Mouse (Mus musculus) megakaryocyte progenitor cell, adult 5-6 weeks (primary cell): ENCODE results near the gene Sdcbp2. TPM values are rescaled to one million over a fixed set of nuclear protein-coding genes. Genes with fewer than 3 reads are reported as not detected.
"Not testable (repeated sequence)": the region's sequence is repeated elsewhere in the genome, so short reads cannot be mapped to it uniquely, and the experiment has no call there.

ENCODE experiments used
- ATAC-seq: replicated peaks from 2 replicates; pipeline ENCODE4 v1.8.0; 2016; ENCODE audit warnings: mild to moderate bottlenecking, moderate TSS enrichment, inconsistent platforms; ENCODE audit not compliant: poor library complexity
- total RNA-seq, 2 experiments: library from RNA; stranded (forward) in 1 of 2; stranded (reverse) in 1 of 2; fragments of 157-497, 149-512 nt in 1 of 2; fragments of 200-1000 nt in 1 of 2; gene quantifications; 2 replicates each; pipeline versions ENCODE4 v1.2.3 to v1.2.4; 2015 to 2017

Sdcbp2 gene
- total RNA-seq, 2 experiments from 2014 or later = 0.10 TPM; not detected in 1

DNA sequence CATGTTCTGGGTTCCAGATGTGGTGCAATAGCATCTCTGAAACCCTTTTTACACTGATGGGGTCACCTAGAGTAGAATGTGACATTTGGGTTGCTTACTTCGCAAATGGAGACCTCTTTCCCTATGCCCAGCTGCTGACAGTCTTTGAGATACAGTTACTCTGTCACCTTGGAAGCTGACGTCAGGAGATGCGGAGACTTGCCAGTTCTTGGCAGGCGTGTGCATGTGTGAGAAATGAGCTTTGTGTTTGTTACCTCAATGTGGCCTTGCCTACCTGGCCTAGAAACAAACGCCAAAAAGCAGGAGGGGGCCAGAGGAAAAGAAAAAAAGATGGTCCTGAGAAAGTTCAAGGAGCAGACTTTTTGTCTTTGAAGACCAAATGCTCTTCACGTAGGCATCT is 5.6 kb upstream of the Sdcbp2 start:
- no peak for ATAC-seq

DNA sequence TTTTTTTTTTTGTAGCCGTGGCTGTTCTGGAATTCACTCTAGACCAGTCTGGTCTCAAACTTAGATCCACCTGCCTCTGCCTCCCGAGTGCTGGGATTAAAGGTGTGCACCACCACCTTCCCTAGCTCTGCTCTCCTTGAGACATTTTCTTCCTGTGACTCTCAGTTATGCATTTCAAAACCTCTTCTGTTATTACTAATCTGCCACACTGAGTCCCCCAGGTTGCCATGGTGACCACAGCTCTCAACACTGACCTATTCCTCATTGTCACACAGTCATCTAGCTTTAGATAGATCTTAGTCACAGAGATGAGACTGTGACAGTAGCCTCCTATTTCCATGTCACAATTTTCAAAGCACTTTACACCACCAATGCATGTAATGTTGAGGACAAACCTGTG is 3.0 kb upstream of the Sdcbp2 start:
- 0 out of 2 replicates have a peak, but pooled peaks have one; percentile 22 for ATAC-seq

DNA sequence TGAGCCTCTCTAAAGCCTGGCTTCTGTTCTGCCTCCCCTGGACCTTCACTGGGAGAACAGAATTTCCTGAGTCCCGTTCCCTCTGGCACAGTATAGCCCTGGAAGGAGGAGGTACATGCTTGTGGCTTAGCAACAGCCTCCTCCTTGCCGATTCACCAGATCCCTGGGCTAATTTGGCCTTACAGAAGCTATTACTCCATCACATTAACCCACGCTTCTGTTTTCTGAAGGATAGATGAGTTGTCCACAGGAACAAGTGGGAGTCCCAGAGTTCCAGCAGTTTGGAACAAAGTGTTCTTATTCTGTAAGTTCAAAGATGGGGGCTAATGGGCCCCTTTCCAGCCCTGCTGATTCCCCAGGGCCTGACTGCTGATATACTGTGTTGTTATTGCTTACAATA is 1.2 kb downstream of the Sdcbp2 start:
- no peak for ATAC-seq

DNA sequence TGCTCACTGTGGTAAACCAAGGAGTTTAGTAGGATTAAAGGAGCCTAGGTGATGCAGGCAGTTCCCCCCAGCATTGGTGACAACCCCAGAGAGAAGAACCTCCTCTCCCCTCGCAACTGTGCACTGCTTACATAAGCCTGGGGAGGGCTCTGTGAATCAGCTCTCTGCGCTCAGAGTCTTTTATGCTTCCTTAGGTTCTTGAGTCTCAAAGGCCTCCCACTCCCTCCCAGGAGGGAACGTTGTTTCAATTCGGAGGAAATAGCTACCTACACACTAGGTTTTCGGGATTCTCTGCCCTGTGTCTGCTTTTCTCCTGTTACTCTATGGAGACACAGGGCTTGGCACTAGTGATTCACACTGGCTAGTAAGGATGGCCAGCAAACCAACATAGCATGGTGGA is 2.2 kb downstream of the Sdcbp2 start:
- no peak for ATAC-seq

DNA sequence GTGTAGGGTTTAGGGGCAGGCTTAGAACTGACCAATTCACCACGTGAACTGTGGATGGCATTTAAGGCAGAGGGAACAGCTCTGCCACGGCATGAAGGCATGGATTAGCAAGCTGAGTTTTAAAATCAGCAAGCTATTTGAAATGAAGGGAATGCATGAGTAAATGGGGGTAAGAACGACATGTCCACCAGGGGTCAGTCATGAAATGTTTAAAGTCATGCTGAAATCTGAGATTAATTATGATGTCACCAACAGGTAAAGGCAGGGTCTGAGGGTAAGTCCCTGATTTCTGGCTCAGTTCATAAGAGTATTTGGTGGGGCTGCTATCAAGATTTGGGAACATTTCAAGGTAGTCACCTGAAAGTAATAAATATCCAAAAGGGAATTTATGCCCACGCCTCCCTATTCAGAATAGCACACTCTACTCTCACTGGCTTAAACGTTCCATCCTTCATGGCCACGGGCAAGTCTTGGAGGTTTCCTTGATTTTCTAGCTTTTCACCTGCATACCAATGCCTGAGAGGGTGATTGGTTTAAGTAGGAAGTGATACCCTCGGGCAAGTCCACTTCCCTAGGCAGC is 2.8 kb downstream of the Sdcbp2 start:
- ATAC-seq = peak; percentile 54

DNA sequence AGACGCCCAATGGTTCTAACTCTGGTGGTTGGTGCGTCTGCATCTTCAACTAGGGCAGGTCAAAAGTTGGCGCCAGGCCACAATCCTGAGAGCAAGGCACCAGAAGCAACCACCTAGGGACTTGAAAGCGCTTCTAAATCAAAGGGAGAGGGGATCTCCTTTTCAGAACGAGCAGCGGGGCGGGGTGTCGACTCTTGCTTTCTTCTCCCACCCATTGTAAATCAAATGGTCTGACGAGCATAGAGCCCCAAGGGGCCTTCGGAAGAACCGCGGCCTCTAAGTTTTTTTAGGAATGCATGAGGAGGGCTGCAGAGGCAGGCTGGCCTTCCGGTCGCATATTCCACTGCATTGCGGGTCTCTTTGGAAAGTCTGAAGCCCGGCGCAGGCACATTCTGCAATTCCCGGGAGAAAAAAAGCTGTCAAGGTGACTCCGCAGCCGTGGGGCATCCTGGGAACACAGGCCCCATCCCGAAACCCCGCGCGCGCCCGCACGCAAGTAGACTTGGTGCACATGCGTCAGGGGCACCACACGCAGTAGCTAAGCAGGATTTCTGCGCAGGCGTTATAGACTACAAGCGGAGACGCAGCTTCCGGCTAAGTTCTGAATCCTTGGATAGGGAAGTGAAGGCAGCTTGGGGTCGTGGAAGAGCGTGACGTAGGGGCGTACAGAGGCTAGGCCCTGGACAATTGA is 3.4 kb downstream of the Sdcbp2 start:
- peak; percentile 88 for ATAC-seq

DNA sequence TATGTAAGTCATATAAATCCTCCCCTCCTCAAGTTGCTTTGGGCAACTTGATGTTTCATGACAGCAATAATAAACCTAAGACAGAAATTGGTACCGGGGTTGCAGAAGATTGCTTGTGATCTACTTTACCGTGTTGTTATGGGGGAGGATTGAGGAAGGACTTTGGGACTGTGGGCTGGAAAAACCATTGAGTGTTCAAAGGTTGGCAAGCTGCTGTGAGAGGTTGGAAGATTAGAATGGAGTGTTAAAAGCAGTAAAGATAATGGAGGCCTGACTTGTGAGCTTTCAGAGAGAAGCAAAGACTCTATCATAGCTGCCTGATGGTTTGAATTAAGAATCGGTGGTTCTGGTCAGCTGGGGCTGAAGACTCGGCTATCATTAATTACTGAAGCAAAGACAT is 6.8 kb downstream of the Sdcbp2 start:
- no peak for ATAC-seq

DNA sequence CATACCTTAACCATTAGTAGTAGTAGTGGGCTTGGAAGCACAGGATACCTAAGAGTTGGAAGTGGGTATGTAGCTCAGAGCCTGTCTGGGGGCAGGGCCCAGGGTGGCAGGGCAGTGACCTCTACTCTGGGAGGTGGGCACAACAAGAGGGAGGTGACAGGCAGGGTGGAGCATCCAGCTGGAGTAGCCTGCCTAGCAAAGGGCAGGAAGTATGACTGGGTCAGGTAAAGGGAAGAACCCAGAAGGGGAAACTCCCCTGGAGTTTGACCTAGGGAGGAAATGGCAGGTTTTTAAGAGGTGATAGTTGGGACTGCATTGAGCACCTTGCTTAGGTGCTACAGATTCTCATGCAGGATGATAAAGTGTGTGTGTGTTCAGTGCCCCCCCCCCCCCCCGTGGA is 8.5 kb downstream of the Sdcbp2 start:
- no peak for ATAC-seq

DNA sequence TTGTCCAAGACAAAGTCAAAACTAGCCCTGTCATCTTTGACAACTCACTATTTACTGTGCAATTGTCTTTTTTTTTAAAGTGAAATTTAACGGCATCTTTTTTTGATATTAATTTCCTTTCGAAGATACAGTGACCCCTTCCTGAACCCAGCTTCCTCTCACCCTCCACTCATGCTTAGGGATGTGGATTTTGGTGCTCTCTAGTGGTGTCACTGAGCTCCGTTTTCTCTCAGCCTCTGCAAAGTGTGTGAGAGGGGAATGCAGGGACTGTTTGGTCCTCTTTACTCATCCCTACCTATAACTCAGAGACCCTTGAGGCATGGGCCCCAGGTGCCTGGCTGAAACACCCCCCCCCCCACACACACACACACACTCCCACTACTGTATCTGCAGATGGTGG is 13.5 kb downstream of the Sdcbp2 start:
- ATAC-seq = no peak

DNA sequence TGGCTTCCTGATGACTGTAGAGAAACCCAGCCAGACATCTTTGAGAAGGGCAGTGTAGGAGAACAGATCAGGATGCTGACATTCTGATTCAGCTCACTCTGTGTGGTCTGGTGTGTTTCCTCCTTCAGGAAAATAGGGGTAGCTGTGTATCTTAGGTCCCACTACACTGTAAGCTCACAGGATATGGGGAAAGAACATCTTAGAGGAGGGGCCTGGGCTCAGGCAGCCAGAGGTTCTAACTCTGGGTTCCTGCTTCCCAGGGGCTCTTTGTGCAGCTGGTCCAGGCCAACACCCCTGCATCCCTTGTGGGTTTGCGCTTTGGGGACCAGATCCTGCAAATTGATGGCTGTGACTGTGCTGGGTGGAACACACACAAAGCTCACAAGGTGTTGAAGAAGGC is 14.4 kb downstream of the Sdcbp2 start:
- peak; percentile 56 for ATAC-seq

DNA sequence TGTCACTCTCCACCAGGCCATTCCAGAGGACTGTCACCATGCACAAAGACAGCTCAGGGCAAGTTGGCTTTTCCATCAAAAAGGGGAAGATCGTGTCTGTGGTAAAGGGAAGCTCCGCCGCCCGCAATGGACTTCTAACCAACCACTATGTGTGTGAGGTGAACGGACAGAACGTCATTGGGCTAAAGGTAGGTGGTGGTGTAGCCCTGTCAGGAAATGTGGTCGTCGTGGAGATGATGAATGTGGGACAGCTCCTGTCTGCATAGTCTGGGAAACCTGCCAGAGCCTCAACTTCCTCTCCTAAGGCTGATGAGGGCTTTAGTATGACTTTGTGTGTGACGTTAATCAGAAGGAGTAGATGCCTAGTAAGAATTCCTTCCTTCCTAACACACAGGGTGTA is 14.9 kb downstream of the Sdcbp2 start:
- ATAC-seq = peak; percentile 83

DNA sequence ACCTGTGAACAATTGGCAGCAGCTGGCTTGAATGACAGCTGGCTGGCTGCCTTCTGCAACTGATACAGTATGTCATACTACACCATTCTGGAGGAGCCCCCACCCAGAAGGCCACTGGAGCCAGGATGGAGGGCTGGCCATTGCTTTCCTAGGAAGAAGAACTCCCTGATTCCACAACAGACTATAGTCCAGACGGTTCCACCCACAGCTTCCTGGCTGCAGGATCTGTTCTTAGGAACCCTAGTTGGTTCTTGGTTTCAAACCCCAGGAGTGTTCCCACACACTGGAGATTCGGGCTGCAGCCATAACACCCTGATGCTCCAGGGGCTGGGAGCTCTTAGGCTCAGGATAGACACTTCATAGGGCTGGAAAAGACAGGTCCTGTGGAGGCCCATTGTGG is 25.6 kb downstream of the Sdcbp2 start:
- ATAC-seq = no peak

DNA sequence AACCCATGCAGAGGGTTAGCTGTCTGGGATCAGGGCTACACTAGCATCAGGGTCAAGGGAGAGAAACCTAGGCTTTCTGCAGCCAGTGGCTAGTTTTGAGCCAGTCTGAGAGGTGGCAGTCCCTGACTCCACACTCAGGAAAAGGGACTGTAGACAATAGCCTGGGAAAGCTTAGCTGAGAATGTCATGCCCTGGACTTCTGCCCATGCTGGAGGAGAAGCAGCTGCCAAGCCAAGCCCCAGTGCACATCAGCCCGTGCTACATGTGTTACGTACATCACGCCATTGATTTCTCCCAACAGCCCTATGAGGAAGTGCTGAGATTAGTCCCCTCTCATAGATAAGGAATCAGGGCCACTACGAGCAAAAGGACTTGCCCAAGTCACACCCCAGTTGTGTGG is 29.7 kb downstream of the Sdcbp2 start:
- no peak for ATAC-seq

DNA sequence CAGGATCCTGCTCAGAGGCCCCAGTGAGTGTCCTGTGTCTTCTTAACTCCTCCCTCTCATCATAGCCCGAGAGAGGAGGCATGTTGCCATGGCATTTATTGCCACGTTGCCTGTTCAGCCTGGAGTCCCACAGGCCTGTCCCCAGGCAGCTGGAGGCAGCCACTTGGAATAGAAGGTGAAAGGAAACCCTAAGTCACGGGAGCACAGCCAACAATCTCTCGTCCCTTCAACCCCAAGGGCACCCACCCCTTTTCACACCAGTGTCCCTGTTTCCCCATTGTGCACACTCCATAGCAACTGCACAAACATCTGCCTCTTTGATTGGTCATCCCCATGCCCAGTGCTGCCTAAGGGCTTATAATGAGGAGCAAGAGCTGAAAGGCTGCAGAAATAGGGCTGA is 31.2 kb downstream of the Sdcbp2 start:
- no peak for ATAC-seq

DNA sequence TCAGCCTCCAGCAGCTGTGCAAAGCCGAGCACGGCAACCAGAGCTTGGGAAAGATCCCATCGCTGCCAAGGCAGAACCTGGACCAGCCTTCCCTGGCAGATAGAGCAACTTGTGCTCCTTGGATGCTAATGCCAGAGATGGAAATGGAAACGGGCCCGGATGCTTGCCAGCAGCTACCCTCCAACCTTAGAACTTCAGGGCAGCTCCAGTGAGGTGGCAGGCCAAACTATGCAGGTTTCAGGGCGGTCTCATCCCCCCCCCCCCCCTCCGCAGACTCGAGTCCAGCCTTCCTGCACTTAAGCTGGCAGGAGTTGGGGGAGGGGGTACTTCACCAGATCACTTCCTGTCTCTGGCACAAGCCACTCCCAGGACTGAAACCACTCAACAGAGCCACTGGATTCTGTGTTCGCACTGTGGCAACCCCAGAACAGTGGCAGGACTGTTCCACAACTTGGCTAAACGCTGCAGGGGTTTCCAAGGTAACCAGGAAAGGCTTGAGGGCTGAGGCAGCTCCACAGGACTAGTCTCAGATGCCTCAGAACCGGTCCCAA is 33.1 kb downstream of the Sdcbp2 start:
- ATAC-seq = peak; percentile 71

DNA sequence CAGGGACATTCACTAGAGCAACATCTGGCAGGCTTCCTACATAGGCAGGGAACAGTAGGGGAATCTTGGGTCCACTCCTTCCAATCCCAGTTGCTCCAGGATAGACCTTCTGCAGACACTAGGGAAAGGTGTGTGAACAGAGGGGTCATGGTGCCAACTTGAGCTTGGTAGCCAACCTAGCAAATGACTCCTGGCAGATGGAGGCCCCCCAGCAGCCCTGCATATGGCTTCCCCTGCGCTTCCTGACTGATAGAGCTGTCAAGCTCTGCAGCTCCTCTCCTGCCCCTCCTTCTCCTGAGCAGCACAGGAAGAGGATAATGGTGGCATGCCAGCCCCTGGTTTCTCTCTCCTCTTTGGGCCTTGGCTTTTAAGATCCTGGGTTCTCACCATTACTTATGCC is 36.0 kb downstream of the Sdcbp2 start:
- ATAC-seq = no peak

DNA sequence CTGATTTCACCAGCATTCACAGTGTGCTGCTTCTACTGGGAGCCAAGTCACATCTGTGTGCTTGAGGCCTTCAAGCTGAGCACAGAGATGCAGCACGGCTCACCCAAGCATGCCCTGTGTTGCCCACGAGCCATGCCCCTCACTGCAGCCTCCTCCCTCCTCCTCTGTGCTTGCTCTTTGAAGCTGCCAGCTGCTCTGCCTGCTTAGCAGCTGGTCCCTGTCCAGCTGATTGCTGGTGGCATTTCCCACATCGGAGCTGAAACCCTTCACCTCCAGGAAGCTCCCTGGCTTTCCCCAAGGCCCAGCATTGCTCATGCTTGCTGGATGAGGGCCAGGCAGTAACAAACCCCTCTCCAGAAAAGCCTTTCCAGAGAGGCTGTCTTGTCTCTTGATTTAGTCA is 37.6 kb downstream of the Sdcbp2 start:
- no peak for ATAC-seq

DNA sequence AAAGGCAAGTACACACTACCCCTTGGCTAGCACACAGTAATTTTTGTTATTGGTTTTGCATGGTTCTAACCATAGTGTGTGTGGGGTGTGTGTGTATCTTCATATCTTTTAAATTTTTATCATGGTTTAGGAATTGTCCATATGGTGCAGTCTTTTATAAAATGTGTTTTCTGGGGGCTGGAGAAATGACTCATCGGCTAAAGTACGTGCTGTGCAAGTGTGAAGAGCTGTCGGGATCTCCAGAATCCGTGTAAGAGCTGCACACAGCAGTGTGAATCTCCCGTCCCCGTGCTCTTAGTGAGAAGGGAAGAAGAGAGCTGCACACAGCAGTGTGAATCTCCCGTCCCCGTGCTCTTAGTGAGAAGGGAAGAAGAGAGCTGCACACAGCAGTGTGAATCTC is 43.4 kb downstream of the Sdcbp2 start:
- not testable (repeated sequence) for ATAC-seq

DNA sequence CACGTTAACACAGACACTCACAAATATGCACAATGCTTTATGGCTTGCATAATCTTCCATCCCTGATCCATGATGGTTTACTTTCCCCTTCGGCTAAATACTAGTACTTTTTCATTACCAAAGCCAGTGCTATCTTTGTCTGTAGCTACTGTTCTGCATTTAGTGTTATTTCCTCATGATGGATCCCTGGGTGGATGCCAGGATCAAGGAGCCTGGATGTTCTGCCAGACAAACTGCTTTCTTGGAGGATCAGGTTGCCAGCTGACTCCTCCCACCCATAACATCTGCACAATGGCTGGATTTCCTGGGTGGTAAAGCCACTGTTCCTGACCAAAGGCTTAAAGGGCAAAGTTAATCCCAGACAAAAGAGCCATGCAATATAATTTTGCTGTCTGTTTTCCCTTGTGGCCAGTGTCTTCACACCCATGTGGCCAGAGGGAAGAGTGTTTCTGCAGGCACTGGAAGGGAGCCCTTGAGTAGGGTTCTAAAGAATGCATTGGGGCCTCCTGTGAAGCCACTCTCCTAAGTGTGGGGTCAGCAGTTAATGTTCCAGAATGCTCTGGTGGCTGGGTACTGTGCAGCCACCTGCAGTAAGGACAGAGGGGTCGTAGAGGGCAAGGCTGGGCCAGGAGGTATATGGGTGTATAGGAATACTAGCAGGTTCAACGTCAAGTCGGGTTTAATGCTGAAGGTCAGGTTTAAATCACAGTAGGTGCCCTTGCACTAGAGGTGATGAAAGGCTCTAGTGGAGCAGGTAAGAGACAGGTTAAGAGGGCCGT is 44.3 kb downstream of the Sdcbp2 start:
- no peak for ATAC-seq

DNA sequence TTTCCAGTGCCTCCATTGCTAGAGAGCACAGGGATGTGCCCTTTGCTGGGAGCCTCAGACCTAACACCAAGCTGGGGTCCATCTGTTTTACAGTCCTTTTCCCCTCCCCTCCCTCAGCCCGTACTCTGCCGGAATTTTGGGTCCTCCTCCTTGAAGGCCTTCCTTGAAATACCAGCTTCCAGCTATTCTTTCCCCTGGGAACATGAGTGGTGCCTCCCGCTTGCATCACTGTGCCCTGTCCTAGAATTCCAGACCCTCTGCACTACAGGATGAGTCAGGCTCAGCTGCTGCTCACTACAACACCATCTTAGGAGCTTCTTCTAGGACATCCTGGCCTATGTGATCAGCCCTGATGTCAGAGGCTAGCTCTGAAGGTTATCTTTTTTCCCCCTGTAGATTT is 51.4 kb downstream of the Sdcbp2 start:
- ATAC-seq = no peak

DNA sequence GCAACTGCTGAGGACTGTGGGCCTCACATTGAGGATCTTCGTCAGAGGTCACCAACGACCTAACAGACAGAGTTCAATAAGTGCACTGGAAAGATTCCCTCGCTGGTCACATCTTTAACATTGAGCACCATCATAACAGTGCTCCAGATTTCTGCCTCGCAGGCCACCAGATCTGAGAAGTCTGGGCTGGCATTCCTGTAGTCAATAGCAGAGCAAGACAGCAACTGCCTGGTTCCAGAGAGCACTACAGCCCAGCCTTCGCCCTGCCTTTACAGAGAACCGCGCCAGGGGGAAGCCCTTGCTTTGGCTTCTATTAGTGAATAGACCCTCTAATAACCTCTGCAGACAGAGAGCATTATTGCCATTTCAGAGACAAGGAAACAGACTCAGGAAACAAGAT is 53.9 kb downstream of the Sdcbp2 start:
- no peak for ATAC-seq

DNA sequence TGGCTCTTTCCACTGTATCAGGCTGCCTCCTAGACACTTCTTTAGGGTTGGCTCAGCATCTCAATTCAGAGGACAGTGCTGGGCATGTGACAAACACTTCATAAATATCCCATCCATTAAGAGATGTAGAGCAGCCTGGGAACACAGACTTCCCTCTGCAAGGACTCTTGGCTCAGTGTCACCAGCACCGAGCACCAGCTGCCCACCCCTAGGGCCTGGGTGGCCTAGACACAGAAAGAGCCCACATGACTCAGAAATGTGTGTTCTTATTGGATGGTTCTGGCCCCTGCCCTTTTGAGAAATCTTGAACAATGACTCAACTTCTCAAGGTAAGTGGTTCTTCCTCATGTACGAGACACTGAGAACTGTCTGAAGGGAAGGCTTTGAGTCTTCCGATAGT is 55.6 kb downstream of the Sdcbp2 start:
- ATAC-seq = no peak
